Mouse (Mus musculus): ENCODE measurements around the gene Madd. TPM values are rescaled to one million over a fixed set of nuclear protein-coding genes. Genes with fewer than 3 reads are reported as not detected.

Gene Madd
- polyA plus RNA-seq, 1 experiment from 2014 or later = 20.9 TPM

DNA sequence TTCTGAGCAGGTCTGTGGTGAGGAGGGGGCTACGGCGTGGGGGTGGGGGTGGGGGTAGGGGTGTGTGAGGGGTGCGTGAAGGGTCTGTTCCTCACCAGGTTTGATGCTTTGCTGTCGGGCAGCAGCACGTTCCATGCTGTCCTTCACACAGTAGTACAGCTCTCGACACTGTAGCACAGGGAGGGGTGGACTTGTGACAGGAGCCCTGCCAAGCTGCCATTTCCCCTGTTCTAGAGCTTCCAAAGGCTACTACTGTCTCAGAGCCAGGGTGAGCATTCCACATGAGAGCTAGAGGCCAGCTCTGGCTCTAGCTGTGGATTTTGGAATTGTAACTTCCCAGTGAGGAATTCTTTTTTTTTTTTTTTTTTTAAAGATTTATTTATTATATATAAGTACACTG, 40.7 kb downstream of the Madd start:
- WGBS = 94% methylated on average over 6 of the region's 6 CpGs
- H3K36me3 ChIP-seq (ENCODE audit: control insufficient read depth, insufficient read depth, low read length) = peaks cover 81% of the 10 kb centered on the region
- no peak overlapping the region for H3K27ac ChIP-seq (ENCODE audit: low read depth, low read length)
- DNase-seq (ENCODE audit: low spot score) (no peak), ATAC-seq (no peak)
- no peak overlapping the region for H3K4me2 ChIP-seq (ENCODE audit: low read length)
- no peaks in the 10 kb centered on the region for H3K4me1 ChIP-seq (ENCODE audit: control insufficient read depth, insufficient read depth, low read length)
- no peak overlapping the region for H3K4me3 ChIP-seq (ENCODE audit: low read depth, low read length)
- no peaks in the 10 kb centered on the region for H3K27me3 ChIP-seq (replicated peaks; ENCODE audit: control insufficient read depth, insufficient read depth, low read length)
- no peaks in the 10 kb centered on the region for H3K9me3 ChIP-seq (replicated peaks; ENCODE audit: control insufficient read depth, low read length)
- no peak overlapping the region for H3K9ac ChIP-seq (ENCODE audit: low read length)

GRCm38 (mm10) chr2:91139764-91140163, 43.9 kb downstream of the Madd start:
- Histone ChIP-seq H3K9ac (ENCODE audit: low read length) (no peak overlapping the region), H3K36me3 (ENCODE audit: control insufficient read depth, insufficient read depth, low read length) (peaks cover 71% of the 10 kb centered on the region), H3K4me2 (ENCODE audit: low read length) (no peak overlapping the region), H3K27me3 (replicated peaks; ENCODE audit: control insufficient read depth, insufficient read depth, low read length) (no peaks in the 10 kb centered on the region), H3K9me3 (replicated peaks; ENCODE audit: control insufficient read depth, low read length) (no peaks in the 10 kb centered on the region), H3K4me1 (ENCODE audit: control insufficient read depth, insufficient read depth, low read length) (no peaks in the 10 kb centered on the region), H3K4me3 (ENCODE audit: low read depth, low read length) (no peak overlapping the region), H3K27ac (ENCODE audit: low read depth, low read length) (no peak overlapping the region)
- WGBS = 55% methylated on average over 8 of the region's 8 CpGs
- DNase-seq (ENCODE audit: low spot score) (no peak), ATAC-seq (no peak)

DNA sequence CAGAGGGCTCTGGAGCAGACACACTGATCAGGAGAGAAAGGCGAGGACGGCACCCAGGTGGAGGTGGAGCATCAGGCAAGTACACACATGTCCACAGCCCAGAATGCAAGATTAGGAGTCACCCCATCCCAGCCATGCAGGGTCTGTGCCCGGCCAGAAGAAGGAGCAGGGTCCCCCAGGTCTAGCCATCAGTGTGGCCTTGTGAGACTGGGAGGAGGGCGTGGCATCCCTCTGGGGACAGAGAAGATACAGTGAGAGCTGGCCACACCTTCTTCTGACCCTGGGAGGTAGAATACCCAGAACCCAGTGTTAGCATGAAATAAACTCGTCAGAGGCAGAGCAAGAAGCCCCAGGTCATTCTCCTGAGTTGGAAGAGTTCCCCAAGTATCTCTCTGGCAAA, 44.3 kb downstream of the Madd start:
- no peak overlapping the region; the same call in 1 of the 2 replicates for H3K9ac ChIP-seq (ENCODE audit: low read length)
- H3K27ac ChIP-seq (ENCODE audit: low read depth, low read length) = no peak overlapping the region
- no peak overlapping the region for H3K4me2 ChIP-seq (ENCODE audit: low read length)
- no peak for DNase-seq (ENCODE audit: low spot score)
- no peaks in the 10 kb centered on the region for H3K27me3 ChIP-seq (replicated peaks; ENCODE audit: control insufficient read depth, insufficient read depth, low read length)
- H3K9me3 ChIP-seq (replicated peaks; ENCODE audit: control insufficient read depth, low read length) = no peaks in the 10 kb centered on the region
- no peak for ATAC-seq
- no peaks in the 10 kb centered on the region for H3K4me1 ChIP-seq (ENCODE audit: control insufficient read depth, insufficient read depth, low read length)
- 82% methylated on average over 5 of the region's 5 CpGs for WGBS
- peaks cover 68% of the 10 kb centered on the region for H3K36me3 ChIP-seq (ENCODE audit: control insufficient read depth, insufficient read depth, low read length)
- H3K4me3 ChIP-seq (ENCODE audit: low read depth, low read length) = no peak overlapping the region

GRCm38 (mm10) chr2:91137481-91137880, 46.2 kb downstream of the Madd start:
- Histone ChIP-seq H3K4me3 (ENCODE audit: low read depth, low read length) (no peak overlapping the region), H3K27ac (ENCODE audit: low read depth, low read length) (no peak overlapping the region), H3K4me2 (ENCODE audit: low read length) (no peak overlapping the region), H3K9ac (ENCODE audit: low read length) (no peak overlapping the region), H3K27me3 (replicated peaks; ENCODE audit: control insufficient read depth, insufficient read depth, low read length) (no peaks in the 10 kb centered on the region), H3K36me3 (ENCODE audit: control insufficient read depth, insufficient read depth, low read length) (peaks cover 52% of the 10 kb centered on the region), H3K4me1 (ENCODE audit: control insufficient read depth, insufficient read depth, low read length) (no peaks in the 10 kb centered on the region), H3K9me3 (replicated peaks; ENCODE audit: control insufficient read depth, low read length) (no peaks in the 10 kb centered on the region)
- DNase-seq (ENCODE audit: low spot score) (no peak), ATAC-seq (no peak)
- WGBS = 91% methylated on average over 6 of the region's 6 CpGs

DNA sequence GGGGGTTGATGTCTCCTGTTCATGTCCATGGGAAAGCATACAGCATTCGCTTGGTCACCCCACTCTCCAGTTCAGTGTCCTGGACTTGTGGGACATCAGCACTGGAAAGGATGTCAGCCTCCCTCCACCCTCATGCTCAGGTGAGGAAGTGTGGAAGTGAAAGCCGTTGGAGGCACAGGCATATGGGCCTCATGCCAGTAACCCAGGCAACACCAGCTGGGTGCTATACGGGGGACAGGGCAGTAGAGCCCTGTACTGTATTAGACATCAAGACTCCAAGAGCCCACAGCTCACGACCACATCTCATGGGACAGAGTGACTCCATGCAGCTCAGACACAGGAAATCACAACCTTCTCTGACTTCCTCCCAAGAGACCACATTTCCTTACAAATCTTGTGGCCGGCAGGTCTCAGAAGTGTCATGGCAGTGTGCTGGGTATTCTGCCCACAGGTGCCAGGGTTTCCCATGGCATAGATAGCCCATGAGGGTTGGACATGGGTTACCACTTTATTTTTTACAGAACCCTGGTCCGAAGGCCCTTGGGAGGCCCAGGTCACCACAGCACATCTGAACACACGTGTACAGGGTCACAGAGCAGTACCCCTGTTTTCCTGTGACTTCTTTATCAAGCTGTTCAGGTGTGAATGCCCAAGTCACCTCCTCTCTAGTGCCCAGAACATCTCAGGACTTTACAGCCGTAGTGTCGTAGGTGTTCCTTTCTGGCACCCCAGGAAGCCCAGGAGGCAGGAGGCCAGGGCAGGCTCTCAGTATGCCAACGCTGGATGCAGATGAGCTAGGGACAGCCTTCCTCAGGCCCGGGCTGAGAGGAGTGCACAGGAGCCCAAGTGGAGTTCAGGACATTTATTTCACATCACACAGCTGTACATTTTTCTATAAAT, 46.9 kb downstream of the Madd start:
- no peak overlapping the region for H3K9ac ChIP-seq (ENCODE audit: low read length)
- H3K4me1 ChIP-seq (ENCODE audit: control insufficient read depth, insufficient read depth, low read length) = no peaks in the 10 kb centered on the region
- H3K27ac ChIP-seq (ENCODE audit: low read depth, low read length) = no peak overlapping the region
- H3K4me2 ChIP-seq (ENCODE audit: low read length) = no peak overlapping the region
- H3K4me3 ChIP-seq (ENCODE audit: low read depth, low read length) = no peak overlapping the region
- WGBS = 86% methylated on average over 11 of the region's 11 CpGs
- ATAC-seq = no peak
- no peak for DNase-seq (ENCODE audit: low spot score)
- no peaks in the 10 kb centered on the region for H3K27me3 ChIP-seq (replicated peaks; ENCODE audit: control insufficient read depth, insufficient read depth, low read length)
- peaks cover 44% of the 10 kb centered on the region for H3K36me3 ChIP-seq (ENCODE audit: control insufficient read depth, insufficient read depth, low read length)
- no peaks in the 10 kb centered on the region for H3K9me3 ChIP-seq (replicated peaks; ENCODE audit: control insufficient read depth, low read length)

DNA sequence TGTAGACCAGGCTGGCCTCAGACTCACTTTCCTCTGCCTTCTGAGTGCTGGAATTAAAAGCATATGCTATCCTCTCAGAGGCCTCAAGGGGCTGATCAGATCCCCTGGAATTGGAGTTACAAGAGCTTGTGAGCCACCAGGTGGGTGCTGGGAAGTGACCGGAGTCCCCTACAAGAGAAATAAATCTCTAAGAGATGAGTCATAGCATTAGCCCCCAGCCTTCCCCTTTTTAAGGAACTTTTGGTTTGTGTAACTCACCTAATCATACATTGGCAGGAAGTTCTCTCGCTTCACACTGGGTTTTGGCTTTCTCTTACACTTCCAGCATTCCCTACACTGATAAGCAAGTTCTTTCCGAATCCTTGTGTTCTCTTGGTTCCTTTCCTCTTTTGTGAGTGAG, 51.6 kb downstream of the Madd start:
- no peak for ATAC-seq
- DNase-seq (ENCODE audit: low spot score) = no peak
- Histone ChIP-seq H3K27ac (ENCODE audit: low read depth, low read length) (no peak overlapping the region), H3K4me3 (ENCODE audit: low read depth, low read length) (no peak overlapping the region), H3K9ac (ENCODE audit: low read length) (no peak overlapping the region), H3K36me3 (ENCODE audit: control insufficient read depth, insufficient read depth, low read length) (0 out of 2 replicates have a peak, but pooled peaks cover 1% of the 10 kb centered on the region), H3K9me3 (replicated peaks; ENCODE audit: control insufficient read depth, low read length) (no peaks in the 10 kb centered on the region), H3K27me3 (replicated peaks; ENCODE audit: control insufficient read depth, insufficient read depth, low read length) (no peaks in the 10 kb centered on the region), H3K4me2 (ENCODE audit: low read length) (no peak overlapping the region), H3K4me1 (ENCODE audit: control insufficient read depth, insufficient read depth, low read length) (no peaks in the 10 kb centered on the region)
- WGBS = 94% methylated on average over 3 of the region's 3 CpGs

DNA sequence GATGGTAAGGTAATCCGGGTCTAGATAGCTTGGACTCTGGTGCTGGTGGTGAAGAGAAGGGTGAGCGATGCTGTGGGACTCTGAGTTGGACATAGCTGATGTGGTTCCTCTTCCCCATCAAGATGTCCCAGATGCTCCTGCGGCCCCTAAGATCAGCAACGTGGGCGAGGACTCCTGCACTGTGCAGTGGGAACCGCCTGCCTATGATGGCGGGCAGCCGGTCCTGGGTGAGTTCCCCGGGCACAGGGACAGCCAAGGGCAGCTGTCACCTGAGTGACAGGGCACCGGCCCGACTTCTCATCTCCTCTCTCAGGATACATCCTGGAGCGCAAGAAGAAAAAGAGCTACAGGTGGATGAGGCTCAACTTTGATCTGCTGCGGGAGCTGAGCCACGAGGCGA, 52.4 kb downstream of the Madd start:
- Histone ChIP-seq H3K9me3 (replicated peaks; ENCODE audit: control insufficient read depth, low read length) (no peaks in the 10 kb centered on the region), H3K27ac (ENCODE audit: low read depth, low read length) (no peak overlapping the region)
- 91% methylated on average over 15 of the region's 15 CpGs for WGBS

GRCm38 (mm10) chr2:91130126-91130525, 53.5 kb downstream of the Madd start:
- Histone ChIP-seq H3K27me3 (replicated peaks; ENCODE audit: control insufficient read depth, insufficient read depth, low read length) (no peaks in the 10 kb centered on the region), H3K9me3 (replicated peaks; ENCODE audit: control insufficient read depth, low read length) (no peaks in the 10 kb centered on the region), H3K27ac (ENCODE audit: low read depth, low read length) (no peak overlapping the region), H3K36me3 (ENCODE audit: control insufficient read depth, insufficient read depth, low read length) (no peaks in the 10 kb centered on the region), H3K9ac (ENCODE audit: low read length) (no peak overlapping the region), H3K4me2 (ENCODE audit: low read length) (no peak overlapping the region), H3K4me3 (ENCODE audit: low read depth, low read length) (no peak overlapping the region), H3K4me1 (ENCODE audit: control insufficient read depth, insufficient read depth, low read length) (no peaks in the 10 kb centered on the region)
- ATAC-seq = no peak
- DNase-seq (ENCODE audit: low spot score) = no peak
- 92% methylated on average over 6 of the region's 6 CpGs for WGBS

More for the DNA sequence above, 52.4 kb downstream of the Madd start:
- Histone ChIP-seq H3K9ac (ENCODE audit: low read length) (no peak overlapping the region), H3K4me3 (ENCODE audit: low read depth, low read length) (no peak overlapping the region), H3K4me1 (ENCODE audit: control insufficient read depth, insufficient read depth, low read length) (no peaks in the 10 kb centered on the region), H3K36me3 (ENCODE audit: control insufficient read depth, insufficient read depth, low read length) (no peaks in the 10 kb centered on the region), H3K27me3 (replicated peaks; ENCODE audit: control insufficient read depth, insufficient read depth, low read length) (no peaks in the 10 kb centered on the region), H3K4me2 (ENCODE audit: low read length) (no peak overlapping the region)
- no peak for DNase-seq (ENCODE audit: low spot score)
- ATAC-seq = no peak

GRCm38 (mm10) chr2:91128761-91129160, 54.9 kb downstream of the Madd start:
- no peak overlapping the region for H3K27ac ChIP-seq (ENCODE audit: low read depth, low read length)
- DNase-seq (ENCODE audit: low spot score) (no peak), ATAC-seq (no peak)
- no peaks in the 10 kb centered on the region for H3K4me1 ChIP-seq (ENCODE audit: control insufficient read depth, insufficient read depth, low read length)
- no peak overlapping the region for H3K9ac ChIP-seq (ENCODE audit: low read length)
- H3K4me3 ChIP-seq (ENCODE audit: low read depth, low read length) = no peak overlapping the region
- 79% methylated on average over 5 of the region's 5 CpGs for WGBS
- no peaks in the 10 kb centered on the region for H3K27me3 ChIP-seq (replicated peaks; ENCODE audit: control insufficient read depth, insufficient read depth, low read length)
- H3K4me2 ChIP-seq (ENCODE audit: low read length) = no peak overlapping the region
- H3K36me3 ChIP-seq (ENCODE audit: control insufficient read depth, insufficient read depth, low read length) = no peaks in the 10 kb centered on the region
- H3K9me3 ChIP-seq (replicated peaks; ENCODE audit: control insufficient read depth, low read length) = no peaks in the 10 kb centered on the region
